Mouse (Mus musculus) retina, postnatal 7 days (tissue): Measurements from ENCODE around the gene Iffo1.

Experiments
- DNase-seq: peaks from one replicate; pipeline ENCODE4 v3.0.0-alpha.2; 2012; ENCODE audit warnings: low read depth, low spot score

Iffo1 gene

DNA sequence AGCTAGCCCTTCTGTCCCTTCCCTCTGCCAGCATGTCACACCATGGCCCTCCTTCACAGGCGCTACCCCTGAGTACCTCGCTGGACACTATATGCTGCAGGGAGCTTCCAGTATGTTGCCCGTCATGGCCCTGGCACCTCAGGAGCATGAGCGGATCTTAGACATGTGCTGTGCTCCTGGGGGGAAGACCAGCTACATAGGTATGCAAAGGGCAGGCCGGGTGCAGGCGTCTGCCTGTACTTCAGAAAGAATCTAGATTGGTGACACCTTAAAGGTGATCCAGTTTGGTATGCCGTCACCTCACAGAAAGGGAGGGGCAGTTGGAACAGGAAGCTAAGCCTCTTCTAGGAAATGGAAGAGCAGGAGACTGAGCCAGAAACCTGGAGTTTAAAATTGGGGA is 5.3 kb upstream of the Iffo1 start:
- DNase-seq: no peak

DNA sequence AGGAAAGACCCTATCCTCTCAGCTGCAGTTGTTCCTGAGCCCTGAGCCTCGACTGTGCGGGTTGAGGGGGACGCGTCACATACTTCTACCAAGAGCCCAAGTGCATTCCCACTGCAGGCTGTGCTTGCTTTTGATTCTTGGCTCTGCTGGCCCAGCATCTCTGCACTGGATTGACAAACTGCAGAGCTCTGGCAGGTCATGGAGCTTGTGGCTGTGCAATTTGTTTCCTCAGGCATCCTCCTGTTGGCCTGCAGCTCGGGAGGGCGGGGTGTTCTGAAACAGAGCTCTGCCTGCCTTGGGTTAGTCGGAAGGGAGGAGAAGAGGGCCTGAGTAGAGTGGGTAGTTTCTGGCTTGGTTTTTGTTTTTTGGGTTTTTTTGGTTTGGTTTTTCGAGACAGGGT is 2.6 kb upstream of the Iffo1 start:
- DNase-seq: no peak

DNA sequence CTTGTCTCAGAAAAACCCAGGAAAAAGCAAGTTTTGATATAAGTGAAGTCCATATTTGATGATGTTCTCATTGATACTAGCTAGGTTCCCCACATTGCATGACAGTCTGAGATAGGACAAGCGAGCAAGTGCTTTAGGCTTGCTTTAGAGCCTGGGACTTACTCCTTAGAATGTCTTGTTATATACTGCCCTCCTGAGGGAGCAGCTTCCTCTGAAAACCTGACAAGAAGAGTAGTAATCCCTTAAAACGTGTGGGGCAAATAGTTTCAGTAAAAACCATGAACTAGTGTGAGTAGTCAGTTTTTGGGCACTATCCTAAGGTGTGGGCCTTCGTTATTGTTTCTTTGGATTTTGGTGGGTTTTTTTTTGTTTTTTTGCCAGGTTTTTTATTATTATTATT is 1.9 kb upstream of the Iffo1 start:
- no peak for DNase-seq

DNA sequence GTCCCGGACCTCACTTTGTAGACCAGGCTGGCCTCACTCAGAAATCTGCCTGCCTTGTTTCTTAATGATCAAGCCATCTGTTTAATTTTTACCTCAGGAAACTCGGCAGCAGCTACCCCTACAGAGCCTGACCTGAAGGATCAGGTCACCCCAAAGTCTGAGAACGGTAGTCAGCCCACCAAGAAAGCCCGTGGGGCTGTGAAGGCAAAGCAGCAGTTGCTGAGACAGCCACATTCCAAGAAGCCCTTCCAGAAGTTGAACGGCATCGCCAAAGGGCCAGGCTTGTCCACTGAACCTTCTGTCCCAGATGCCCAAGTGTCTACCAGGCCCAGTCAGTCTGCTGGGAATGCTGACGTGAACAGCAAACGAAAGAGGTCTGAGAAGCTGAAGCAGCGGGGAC is 1.1 kb upstream of the Iffo1 start:
- no peak for DNase-seq

DNA sequence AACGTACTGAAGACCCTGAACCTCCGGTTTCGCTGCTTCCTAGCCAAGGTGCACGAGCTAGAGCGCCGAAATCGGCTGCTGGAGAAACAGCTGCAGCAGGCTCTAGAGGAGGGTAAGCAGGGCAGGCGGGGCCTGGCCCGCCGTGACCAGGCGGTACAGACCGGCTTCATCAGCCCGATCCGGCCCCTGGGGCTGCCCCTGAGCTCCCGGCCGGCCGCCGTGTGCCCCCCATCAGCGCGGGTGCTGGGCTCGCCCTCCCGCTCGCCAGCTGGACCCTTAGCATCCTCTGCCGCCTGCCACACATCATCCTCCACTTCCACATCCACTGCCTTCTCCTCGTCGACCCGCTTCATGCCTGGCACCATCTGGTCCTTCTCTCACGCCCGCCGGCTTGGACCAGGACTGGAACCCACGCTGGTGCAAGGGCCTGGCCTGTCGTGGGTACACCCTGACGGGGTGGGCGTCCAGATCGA is 474 bp downstream of the Iffo1 start:
- DNase-seq: no peak

DNA sequence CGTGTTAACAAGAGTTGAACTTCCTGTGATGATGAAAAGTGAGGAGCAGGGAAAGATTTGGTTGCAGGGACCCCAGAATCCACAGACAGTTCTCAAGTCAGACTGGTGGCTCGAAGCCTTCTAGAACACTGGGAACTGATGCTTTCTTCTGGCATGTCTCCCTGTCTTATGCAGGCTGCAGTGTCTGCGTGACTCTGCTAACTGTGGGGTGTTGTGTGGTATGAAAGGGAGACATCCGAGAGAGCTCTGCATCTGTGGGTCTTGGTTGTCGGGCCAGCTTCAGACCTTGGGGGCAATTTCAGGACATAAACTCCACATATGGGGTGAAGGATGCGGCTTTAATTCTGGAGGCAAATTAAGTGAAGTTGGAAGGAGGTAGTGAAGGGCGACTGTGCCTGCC is 1.1 kb downstream of the Iffo1 start:
- DNase-seq: no peak

DNA sequence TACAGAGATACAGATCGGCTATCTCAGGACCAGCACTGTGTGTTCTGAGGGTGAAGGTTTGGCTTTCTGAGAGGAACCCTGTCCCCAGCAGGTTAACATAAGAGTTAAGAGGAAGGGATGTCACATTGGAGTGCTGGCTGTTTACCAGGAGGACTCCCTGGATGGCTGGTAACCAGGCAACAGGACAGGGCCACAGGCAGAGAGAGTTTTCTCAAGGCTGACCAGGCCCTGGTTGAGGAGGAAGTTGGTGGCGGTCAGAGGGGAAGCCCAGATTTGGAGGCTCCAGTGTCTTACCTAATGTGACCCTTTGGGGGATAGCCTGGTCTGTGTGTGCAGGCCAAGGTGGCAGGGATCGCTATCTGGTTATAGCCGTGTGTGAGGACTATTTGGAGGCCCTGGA is 1.8 kb downstream of the Iffo1 start:
- no peak for DNase-seq

DNA sequence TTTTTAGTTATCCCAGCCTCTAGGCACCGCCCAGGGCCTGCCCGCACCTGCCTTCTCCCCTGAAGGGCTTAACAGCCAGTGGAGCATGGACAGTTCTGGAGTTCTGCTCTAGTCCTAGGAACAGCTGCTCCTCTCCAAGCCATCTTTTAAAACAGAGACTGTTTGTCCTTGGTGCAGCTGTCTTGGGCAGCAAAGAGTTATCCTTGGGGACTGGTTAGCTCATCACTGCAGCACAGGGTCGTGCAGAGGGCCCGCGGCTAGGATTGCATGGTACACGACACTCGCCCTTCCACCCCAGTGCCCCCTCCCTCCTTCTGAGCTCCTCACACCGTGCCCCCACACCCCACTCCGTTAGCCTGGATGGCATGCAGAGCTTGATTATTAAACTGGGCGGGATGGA is 2.3 kb downstream of the Iffo1 start:
- DNase-seq: no peak

DNA sequence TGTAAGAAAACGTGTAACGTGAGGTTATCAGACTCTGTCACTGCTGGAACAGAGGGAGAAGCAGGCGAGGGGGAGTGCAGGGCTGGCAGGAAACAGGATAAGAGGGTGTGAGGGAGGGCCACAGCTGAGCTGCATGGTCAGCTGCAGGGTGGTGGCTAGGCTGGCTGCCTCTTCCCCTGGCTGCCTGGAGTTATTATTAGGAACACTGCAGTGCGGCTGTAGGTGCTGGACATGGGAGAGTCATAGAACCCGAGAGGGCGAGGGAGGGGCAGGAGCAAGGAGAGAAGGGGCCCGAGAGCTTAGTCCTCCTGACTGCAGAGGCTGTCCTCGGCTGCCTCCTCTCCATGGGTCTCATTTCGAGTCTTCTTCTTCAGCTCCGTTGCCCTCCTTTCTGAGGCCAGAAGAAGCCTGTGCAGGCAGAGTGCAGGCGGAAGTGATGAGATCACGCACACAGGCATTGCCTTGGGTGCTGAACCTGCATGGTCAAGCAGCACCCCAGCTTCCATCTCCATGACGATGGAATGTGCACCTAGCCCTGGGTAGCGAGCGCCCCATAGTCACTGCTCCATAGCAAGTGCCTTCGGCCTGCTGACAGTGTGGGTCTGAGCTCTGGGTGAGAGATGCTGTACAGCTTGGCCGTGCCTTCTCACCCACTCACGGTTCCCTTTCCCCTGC is 3.3 kb downstream of the Iffo1 start:
- DNase-seq: no peak

DNA sequence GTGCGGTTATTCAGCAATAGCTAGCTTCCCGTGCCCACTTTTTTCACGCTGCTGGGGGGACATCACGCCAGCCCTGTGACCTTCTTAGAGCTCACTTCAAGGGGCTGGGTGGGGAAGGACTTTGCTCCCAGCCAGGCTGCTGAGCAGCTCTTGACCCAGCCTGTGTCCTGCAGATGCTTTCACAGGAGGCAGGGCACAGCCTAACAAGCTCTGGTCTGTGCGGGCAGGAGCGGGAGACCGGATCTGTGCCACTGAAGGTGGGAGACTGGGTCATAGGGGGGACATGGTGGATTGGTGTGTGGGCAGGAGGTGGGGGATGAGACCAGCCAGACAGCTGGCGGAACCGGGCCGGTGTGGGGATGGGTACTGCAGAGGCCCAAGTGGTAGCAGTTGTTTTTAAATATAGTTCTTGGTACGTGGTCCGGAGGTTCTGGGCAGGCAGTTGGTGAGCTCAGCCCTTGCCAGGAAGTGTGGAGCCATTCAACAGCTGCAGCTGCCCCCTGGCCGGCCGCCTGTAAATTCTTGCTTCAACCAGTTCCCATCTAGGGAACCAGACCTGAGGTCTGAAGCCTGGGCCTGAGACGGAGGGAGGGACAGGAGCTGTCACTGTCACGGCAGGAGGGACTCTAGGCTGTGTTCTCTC is 4.0 kb downstream of the Iffo1 start:
- DNase-seq: no peak

DNA sequence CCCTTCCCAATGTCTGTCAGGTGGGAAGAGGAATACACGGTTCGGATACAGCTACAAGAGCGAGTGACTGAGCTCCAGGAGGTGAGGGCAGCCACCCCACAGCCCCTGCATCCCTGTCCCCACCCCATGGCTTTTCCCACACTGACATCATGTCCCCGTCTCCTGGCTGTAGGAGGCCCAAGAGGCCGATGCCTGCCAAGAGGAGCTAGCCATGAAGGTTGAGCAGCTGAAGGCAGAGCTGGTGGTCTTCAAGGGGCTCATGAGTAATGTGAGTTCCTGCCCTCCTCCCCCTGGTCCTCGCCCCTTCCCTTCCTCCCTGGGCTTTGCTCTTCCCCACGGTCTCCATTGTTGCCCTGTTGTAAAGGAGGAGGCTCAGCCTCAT is 4.5 kb downstream of the Iffo1 start:
- DNase-seq: no peak

DNA sequence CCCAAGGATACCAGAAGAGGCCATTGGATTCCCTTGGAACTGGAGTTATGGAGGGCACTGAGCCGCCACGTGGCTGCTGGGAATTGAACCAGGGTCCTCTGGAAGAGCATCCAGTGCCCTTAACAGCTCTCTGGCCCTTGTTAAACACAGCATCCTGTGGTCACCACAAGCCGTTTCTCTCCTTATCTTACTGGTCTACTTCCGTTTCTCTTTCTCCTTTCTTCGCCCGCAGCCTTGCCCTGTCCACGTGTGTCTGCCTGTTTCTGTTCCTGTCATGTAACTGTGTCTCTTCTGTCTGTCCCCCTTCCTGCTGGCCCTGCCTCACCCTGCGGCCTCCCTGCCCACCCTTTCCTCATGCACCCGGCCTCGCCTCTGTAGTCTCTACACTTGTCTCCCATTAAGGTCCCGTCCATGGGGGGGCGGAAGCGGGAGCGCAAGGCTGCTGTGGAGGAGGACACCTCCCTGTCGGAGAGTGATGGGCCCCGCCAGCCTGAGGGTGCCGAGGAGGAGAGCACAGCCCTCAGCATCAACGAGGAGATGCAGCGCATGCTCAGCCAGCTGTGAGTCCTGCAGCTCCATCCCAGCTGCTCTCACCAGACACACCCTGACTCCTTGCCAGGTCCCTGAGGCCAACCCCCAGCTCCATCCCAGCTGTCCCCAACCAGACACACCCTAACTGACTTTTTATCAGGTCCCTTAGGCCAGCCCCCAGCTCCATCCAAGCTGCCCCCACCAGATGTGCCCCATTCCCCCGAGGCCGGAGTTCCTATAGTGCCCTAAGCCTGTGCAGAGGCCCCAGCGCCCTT is 7.4 kb downstream of the Iffo1 start:
- DNase-seq: no peak

DNA sequence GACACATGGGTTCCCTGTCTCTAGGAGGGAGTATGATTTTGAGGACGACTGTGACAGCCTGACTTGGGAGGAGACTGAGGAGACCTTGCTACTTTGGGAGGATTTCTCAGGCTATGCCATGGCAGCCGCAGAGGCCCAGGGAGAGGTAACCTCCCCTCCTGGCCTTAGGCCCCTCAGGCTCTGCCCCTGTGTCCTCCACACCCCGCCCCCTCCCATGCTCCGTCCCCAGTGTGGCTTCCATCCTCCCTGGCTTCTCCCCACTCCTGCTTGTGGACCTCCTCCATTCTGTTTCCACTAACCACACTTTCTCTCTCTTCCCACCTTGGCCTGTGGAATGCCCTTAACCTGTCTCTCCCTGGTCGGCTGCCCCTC is 8.0 kb downstream of the Iffo1 start:
- no peak for DNase-seq

DNA sequence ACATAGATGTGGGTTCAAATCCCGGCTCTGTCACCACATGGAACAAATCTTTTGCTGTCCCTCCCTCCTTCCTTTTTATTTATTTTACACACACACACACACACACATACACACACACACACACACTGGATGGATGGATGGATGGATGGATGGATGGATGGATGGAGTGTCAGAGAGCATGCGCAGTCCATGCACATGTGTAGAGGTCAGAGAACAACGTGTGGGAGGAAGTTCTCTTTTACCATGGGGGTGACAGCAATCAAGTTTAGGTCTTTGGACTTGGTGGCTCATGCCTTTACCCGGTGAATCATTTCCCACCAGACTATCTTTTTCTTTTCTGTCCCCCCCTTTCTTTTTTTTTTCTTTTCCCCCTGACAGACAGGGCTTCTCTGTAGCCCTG is 8.6 kb downstream of the Iffo1 start:
- no peak for DNase-seq

DNA sequence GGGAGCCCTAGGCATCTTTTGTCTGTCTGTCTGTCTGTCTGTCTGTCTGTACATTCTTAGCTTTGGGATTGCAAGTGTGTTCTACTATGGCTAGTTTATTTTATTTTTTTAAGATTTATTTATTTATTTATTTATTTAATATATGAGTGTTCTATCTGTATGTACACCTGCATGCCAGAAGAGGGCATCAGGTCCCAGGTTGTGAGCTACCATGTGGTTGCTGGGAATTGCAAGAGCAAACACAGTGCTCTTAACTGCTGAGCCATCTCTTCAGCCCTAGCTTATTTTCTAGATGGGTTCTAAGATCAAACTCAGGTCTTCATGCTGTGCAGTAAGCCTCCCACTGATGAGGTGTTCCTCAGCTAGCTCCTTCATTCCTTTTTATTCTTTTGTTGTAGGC is 9.5 kb downstream of the Iffo1 start:
- no peak for DNase-seq

DNA sequence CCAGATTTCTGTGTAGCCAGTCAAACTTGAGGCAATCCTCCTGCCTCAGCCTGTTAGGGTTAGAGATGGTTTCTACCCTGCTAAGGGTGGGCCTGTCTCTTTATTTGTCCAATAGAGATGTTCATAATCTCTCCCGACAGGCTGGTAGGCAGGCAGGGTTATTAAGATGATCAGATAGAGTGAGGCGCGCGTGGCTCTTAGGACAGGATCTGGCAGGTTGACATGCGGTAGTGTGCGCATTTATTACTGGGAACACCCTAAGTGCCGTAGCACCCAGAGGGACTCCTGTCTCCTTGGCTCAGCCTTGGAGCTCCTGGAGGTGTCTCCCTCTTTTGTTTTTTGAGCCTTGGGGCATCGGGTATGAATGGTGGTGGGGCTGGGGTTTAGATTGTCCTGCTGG is 10.2 kb downstream of the Iffo1 start:
- no peak for DNase-seq

DNA sequence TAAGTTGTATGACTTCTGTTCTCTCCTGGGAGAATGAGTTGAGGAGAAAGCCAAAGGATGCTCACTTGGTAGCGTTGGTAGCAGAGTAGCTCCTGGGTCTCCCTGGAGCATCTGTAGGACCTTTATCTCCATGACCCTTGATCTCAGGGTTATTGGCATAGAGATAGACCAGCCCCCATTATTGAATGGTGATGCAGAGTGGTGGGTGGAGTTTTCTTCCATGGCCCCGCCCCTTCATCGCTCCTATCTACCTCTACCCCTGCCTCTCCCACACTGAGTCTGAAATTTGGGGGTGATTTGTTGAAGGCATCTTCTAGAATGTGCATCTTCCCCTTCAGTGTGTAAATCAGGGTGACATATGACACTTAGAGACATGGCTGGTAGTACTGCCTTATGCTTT is 11.4 kb downstream of the Iffo1 start:
- no peak for DNase-seq

DNA sequence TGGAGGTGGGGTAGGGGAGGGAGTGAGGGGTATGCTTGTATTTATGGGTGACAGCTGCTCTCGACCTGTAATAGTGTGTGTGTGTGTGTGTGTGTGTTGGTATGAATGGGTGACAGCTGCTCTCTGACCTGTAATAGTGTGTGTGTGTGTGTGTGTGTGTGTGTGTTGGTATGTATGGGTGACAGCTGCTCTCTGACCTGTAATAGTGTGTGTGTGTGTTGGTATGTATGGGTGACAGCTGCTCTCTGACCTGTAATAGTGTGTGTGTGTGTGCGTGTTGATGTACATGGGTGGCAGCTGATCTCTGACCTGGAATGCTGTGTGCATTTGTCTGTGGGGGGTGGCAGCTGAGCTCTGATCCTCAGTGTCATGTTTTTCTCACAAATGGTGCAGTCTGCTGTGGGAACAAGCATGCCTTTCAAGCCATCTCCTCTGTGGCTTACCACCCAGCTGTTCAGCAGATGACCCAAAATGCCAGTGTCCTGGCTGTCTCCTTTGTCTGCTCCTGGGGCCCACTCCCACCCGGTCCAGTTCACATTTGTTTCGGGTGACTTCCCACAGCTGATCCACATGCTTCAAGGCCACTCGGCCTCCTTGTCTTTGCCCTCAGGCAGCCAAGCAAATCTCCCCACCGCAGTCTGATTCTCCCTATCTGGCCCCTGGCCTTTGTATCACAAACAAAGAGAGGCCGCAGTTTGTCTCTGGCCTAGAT is 12.0 kb downstream of the Iffo1 start:
- no peak for DNase-seq

DNA sequence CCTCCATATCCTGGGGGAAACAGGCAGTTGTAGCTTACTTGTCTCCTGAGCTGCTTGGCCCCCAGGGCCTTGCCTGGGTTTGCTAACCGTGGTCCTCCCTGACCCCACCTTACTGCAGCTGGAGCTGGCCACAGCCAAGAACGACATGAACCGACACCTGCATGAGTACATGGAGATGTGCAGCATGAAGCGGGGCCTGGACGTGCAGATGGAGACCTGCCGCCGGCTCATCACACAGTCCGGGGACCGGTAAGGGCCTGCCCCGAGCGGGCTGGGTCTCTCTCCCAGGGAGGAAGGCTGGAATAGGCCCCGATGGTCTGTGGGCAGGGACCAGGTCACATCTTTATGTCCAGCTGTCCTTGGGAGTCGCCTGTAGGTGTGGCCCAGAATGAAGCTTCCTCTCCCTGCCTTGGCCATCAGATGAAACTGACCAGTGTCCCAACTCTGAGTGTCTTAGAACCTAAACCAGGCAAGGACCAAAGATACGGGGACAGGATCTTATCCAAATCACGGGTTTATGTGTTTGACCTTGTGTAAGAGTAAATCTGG is 14.0 kb downstream of the Iffo1 start:
- DNase-seq: no peak

DNA sequence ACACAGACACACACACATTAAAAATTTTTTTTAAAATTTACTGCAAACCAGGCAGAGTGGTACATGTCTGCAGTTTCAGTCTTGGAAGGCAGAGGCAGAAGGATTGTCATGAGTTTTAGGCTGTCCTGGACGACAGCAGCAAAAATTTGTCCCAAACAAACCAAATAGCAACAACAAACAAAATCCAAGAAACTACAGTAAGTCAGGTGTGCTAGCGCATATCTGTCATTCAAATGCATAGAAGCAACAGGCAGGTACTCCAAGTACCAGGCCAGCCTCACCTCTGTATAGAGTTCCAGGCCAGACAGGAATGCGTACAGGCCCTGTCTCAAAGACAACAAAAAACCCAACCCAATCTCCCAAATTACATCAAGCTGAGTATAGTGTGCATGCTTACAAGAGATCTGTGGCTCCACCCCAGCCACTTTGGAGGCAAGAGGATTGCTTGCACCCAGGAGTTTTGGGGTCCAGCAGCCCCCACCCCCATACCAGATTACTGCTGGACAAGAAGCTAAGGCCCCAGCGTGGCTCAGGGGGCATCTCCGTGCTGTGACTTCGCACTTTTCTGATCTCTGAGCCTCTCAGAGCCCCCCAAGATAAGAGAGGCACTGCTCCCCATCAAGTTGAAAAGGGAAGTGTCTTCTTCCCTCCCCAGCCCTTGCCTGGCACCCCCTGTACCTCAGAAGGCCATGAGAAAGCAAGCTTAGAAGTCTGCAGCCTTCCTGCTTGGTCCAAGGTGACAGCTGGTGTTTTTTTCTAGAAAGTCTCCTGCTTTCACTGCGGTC is 14.9 kb downstream of the Iffo1 start:
- no peak for DNase-seq

DNA sequence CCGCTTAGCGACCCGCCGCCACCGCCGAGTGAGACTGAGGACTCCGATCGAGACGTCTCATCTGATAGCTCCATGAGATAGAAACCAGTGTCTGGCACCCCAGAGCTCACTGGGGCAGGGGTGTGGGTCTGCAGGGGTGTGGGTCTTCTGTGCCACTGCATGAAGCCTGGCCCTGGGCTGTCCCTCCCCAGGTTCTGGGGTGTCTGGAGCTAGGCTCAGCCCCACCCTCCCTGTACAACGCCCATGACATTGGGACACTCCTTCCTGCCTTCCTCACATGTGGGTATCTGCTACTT is 15.5 kb downstream of the Iffo1 start:
- no peak for DNase-seq
